Mouse (Mus musculus) limb, embryonic 14.5 days (tissue): ENCODE results near the gene Gm10642. TPM values are rescaled to one million over a fixed set of nuclear protein-coding genes. Genes with fewer than 3 reads are reported as not detected.

Experiments
- ATAC-seq: fragments of 200-750 bp; cut with Nextera tagmentation; 2 replicates; pipeline ENCODE4 v1.8.0; 2017; ENCODE audit warnings: low read depth, moderate number of reproducible peaks, moderate TSS enrichment; ENCODE audit not compliant: low FRiP score
- DNase-seq: peaks from one replicate; pipeline ENCODE4 v3.0.0-alpha.2; 2015; ENCODE audit warnings: low spot score
- H3K27ac ChIP-seq: fragments of 300-500 bp; sonication (generic); replicated peaks from 2 replicates; pipeline ENCODE4 v1.5.1; 2014; ENCODE audit warnings: low read depth, mild to moderate bottlenecking, low read length, moderate library complexity, mixed read lengths
- H3K27me3 ChIP-seq: fragments of 300-500 bp; sonication (generic); 2 replicates; pipeline ENCODE4 v1.6.1; 2014; ENCODE audit warnings: low read length, mixed read lengths; ENCODE audit not compliant: control insufficient read depth, insufficient read depth
- H3K36me3 ChIP-seq: fragments of 300-500 bp; sonication (generic); 2 replicates; pipeline ENCODE4 v1.6.1; 2014; ENCODE audit warnings: mild to moderate bottlenecking, low read length, moderate library complexity, mixed read lengths; ENCODE audit not compliant: control insufficient read depth, insufficient read depth
- H3K4me1 ChIP-seq: fragments of 300-500 bp; sonication (generic); 2 replicates; pipeline ENCODE4 v1.6.1; 2014; ENCODE audit warnings: antibody characterized with exemption, low read length, mixed read lengths; ENCODE audit not compliant: control insufficient read depth, insufficient read depth
- H3K4me2 ChIP-seq: fragments of 300-500 bp; sonication (generic); replicated peaks from 2 replicates; pipeline ENCODE4 v1.6.1; 2014; ENCODE audit warnings: low read depth, mild to moderate bottlenecking, low read length, moderate library complexity; ENCODE audit not compliant: severe bottlenecking
- H3K4me3 ChIP-seq: fragments of 300-500 bp; sonication (generic); replicated peaks from 2 replicates; pipeline ENCODE4 v1.5.1; 2014; ENCODE audit warnings: low read length
- H3K9ac ChIP-seq: fragments of 300-500 bp; sonication (generic); 2 replicates; pipeline ENCODE4 v1.6.1; 2014; ENCODE audit warnings: mild to moderate bottlenecking, low read depth, low read length, moderate library complexity; ENCODE audit not compliant: severe bottlenecking
- H3K9me3 ChIP-seq: fragments of 300-500 bp; sonication (generic); 2 replicates; pipeline ENCODE4 v1.6.1; 2016; ENCODE audit warnings: low read length; ENCODE audit not compliant: control insufficient read depth
- POLR2A ChIP-seq: fragments of 200-500 bp; IDR thresholded peaks from 2 replicates; pipeline ENCODE4 v1.8.0; 2012; ENCODE audit warnings: inconsistent platforms, mild to moderate bottlenecking, moderate library complexity, borderline replicate concordance; ENCODE audit not compliant: insufficient read depth, insufficient read length; ENCODE audit errors: extremely low read depth
- WGBS: fragments of 180-500 bp; shearing (Covaris S2); extraction: QIAGEN DNeasy Blood & Tissue Kit; methylation state at CpG from one replicate; pipeline ENCODE4 v1.1.7; 2014; 5-methylcytosine and 5-hydroxymethylcytosine counted together
- polyA plus RNA-seq, 2 experiments: library from polyadenylated mRNA; depleted of rRNA in 1 of 2; stranded (reverse) in 1 of 2; unstranded in 1 of 2; fragments of >200 nt; fragmentation: Nextera tagmentation in 1 of 2; extraction: Ambion mirVana in 1 of 2; gene quantifications; 2 replicates each; pipeline versions ENCODE4 v1.2.1 to v1.2.3; 2012 to 2014

The Gm10642 gene
- polyA plus RNA-seq, 2 experiments, result 0.30 to 0.65 TPM

DNA sequence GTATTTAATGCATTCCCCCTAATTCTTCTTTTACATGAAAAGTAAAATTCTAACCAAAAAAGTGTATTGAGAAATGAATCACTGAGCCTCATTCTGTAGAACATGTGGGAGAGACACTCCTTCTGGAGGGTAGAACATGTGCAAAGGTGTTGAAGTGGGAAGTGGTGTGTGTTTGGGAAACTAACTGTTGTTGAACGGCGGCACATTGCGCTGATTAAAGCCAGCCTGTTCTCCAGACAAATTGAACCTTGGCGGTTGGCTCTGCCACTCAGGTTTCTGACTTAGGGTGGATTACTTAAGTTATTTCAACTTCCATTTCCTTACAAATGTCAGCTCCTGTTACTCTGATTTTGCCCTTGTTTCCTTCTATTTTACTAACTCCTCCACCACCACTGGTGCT is 17.6 kb downstream of the Gm10642 start:
- H3K36me3 ChIP-seq, result no peaks in the 10 kb centered on the region
- no peaks in the 10 kb centered on the region for H3K27me3 ChIP-seq
- ATAC-seq (no peak), DNase-seq (no peak)
- no peak overlapping the region for H3K4me2 ChIP-seq
- 36% methylated on average over 4 of the region's 4 CpGs for WGBS
- no peak for TF ChIP-seq POLR2A
- no peak overlapping the region for H3K27ac ChIP-seq
- no peak overlapping the region for H3K9ac ChIP-seq
- H3K4me3 ChIP-seq, result no peak overlapping the region
- no peaks in the 10 kb centered on the region for H3K4me1 ChIP-seq
- H3K9me3 ChIP-seq, result no peaks in the 10 kb centered on the region

DNA sequence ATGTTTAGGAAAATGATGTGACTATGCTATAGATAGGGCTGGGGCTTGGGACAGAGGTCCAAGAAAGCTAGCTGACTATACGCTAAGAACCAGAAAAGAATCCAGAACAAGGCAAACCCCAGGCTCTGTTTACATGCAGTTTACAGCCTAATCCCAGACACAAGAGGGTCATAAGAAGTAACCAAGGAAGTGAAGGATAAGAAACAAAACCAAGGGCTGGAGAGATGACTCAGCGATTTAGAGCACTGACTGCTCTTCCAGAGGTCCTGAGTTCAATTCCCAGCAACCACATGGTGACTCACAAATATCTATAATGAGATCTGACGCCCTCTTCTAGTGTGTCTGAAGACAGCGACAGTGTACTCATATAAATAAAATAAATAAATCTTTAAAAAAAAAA is 19.1 kb downstream of the Gm10642 start:
- 77% methylated on average over 4 of the region's 4 CpGs for WGBS
- Histone ChIP-seq H3K4me1 (no peaks in the 10 kb centered on the region), H3K9ac (no peak overlapping the region), H3K36me3 (no peaks in the 10 kb centered on the region), H3K4me2 (no peak overlapping the region), H3K4me3 (no peak overlapping the region), H3K9me3 (no peaks in the 10 kb centered on the region), H3K27me3 (no peaks in the 10 kb centered on the region), H3K27ac (no peak overlapping the region)
- DNase-seq, result no peak
- TF ChIP-seq POLR2A, result no peak
- no peak for ATAC-seq

DNA sequence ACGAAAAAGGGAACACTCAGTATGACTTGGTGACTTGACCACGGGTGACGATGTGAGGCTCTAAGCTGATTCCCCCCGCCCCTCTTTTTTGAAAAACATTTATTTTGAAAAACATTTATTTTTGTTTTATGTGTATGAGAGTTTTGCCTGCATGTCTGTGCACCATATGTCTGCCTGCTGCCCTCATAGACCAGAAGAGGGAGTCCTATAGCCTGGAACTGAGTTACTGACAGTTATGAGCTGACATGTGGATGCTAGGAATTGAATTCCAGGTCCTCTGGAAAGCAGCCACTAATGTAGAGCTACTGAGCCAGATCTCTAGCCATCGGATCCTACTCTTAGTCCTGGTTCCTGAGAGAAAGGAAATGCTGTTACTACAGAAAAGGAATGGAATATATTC is 19.9 kb downstream of the Gm10642 start:
- H3K36me3 ChIP-seq, result no peaks in the 10 kb centered on the region
- 89% methylated on average over 5 of the region's 5 CpGs for WGBS
- H3K9ac ChIP-seq, result no peak overlapping the region
- H3K4me3 ChIP-seq, result no peak overlapping the region
- no peaks in the 10 kb centered on the region for H3K4me1 ChIP-seq
- no peaks in the 10 kb centered on the region for H3K9me3 ChIP-seq
- no peaks in the 10 kb centered on the region for H3K27me3 ChIP-seq
- H3K4me2 ChIP-seq, result no peak overlapping the region
- ATAC-seq (no peak), DNase-seq (no peak)
- H3K27ac ChIP-seq, result no peak overlapping the region
- TF ChIP-seq POLR2A, result no peak

DNA sequence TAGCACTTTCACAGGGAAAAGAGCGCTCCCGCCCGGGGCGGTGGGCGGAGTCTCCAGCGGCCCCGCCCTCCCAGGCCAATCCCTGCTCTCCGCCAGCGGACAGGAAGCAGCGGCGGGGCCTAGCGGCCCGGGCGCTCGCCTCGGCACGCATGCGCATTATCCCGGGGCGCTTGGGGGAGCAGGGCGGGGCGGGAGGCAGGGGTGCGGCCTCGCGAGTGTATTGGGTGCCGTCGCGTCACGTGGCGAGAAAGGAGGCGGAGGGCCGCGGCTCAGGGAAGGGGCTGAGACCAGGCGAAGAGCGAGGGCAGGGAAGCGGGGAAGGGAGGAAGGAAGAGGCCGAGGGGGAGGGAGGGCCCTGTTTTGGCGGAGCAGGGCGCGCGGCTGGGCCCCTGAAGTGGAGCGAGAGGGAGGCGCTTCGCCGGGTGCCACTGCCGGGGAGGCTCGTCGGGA is 22.7 kb downstream of the Gm10642 start, which contains the start of gene Adam10:
TSS of gene Adam10 (plus strand) at position 316 of the 450 bp plus-strand sequence.
- H3K4me3 ChIP-seq, result peak within 1 kb of the TSS; percentile 88
- peak; percentile 90; the same call in 1 of the 2 replicates for TF ChIP-seq POLR2A
- 1% methylated on average over 39 of the region's 48 CpGs for WGBS

DNA sequence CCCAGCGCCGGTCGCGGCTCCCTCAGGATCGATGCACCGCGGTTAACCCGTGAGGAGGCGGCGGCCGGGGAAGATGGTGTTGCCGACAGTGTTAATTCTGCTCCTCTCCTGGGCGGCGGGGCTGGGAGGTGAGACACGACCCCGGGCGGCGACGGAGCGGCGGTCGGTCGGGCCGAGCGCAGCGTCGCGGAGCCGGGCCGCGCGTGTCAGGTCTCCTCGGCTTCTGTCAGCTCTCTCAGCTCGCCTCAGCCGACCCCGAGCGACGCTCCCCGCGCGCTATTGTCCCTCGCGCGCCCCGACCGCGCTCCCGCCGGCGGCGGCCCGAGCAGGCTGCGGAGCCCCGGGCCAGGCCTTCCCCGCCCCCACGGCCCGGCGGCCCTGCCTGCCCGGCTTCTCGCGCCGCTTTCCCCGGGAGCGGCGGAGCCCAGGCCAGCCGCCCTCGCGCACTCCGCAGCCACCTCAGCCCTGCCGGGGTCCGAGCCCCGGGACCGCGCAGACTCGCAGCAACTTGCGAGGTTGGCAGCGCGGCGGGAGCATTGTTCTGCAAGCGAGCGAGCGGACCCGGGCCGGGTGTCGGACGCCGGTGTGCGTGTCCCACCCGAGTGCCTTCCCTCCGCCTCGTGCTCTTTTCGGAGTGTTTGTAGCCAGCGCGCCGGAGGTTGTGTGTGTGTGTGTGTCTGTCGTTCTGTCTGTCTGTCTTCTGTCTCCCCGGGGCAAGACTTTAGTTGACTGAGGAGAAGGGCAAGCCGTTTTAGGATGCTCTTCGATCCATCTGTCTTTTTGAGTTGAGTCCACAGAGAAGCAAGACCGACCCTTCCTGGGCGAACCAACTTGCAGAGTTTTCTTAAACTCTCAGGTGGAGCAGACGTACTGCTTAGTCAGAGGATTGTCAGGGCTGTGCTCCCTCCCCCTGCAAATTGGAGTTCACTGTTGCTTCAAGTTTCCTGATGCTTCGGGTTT is 23.4 kb downstream of the Gm10642 start:
- no peaks in the 10 kb centered on the region for H3K27me3 ChIP-seq
- no peak for TF ChIP-seq POLR2A
- H3K4me1 ChIP-seq, result peaks cover 4% of the 10 kb centered on the region; the same call in 1 of the 2 replicates
- under 1% methylated on average over 48 of the region's 103 CpGs for WGBS
- ATAC-seq, result peak; percentile 59
- H3K9ac ChIP-seq, result peak overlapping the region; percentile 93
- DNase-seq, result peak; percentile 10
- peak overlapping the region; percentile 83 for H3K4me2 ChIP-seq
- H3K9me3 ChIP-seq, result no peaks in the 10 kb centered on the region
- peak overlapping the region; percentile 88 for H3K4me3 ChIP-seq
- H3K27ac ChIP-seq, result peak overlapping the region; percentile 95
- H3K36me3 ChIP-seq, result no peaks in the 10 kb centered on the region

More for the DNA sequence above, 22.7 kb downstream of the Gm10642 start, which contains the start of gene Adam10:
- Histone ChIP-seq H3K9ac (peak within 1 kb of the TSS; percentile 93), H3K4me2 (peak within 1 kb of the TSS; percentile 83), H3K27me3 (no peaks in the 10 kb centered on the region), H3K4me1 (peaks cover 4% of the 10 kb centered on the region; the same call in 1 of the 2 replicates), H3K9me3 (no peaks in the 10 kb centered on the region), H3K36me3 (no peaks in the 10 kb centered on the region), H3K27ac (peak within 1 kb of the TSS; percentile 95)
- peak; percentile 98 for ATAC-seq
- peak; percentile 96 for DNase-seq
